Mouse (Mus musculus) limb, embryonic 10.5 days (tissue): ENCODE results near the gene Zfp108. TPM values are rescaled to one million over a fixed set of nuclear protein-coding genes. Genes with fewer than 3 reads are reported as not detected.

Experiments
- polyA plus RNA-seq: library from polyadenylated mRNA; unstranded; fragments of >200 nt; fragmentation: Nextera tagmentation; extraction: Ambion mirVana; gene quantifications from 2 replicates; pipeline ENCODE4 v1.2.1, GENCODE M21; 2016

Gene Zfp108
- polyA plus RNA-seq, 1 experiment from 2014 or later: 3.2 TPM

Other genes with a start within 250 kb of the Zfp108 start
- gene Vmn1r183, start 201.5 kb upstream of the Zfp108 start, polyA plus RNA-seq: not detected in 2 replicates
- 26.8 and 30.2 TPM in 2 replicates for gene Zfp180, start 172.9 kb upstream of the Zfp108 start, polyA plus RNA-seq
- gene Zfp112, start 142.5 kb upstream of the Zfp108 start, polyA plus RNA-seq: 2.5 and 4.3 TPM in 2 replicates
- 12.7 and 15.7 TPM in 2 replicates for gene Zfp235, start 120.6 kb upstream of the Zfp108 start, polyA plus RNA-seq
- gene Zfp114, start 79.7 kb upstream of the Zfp108 start, polyA plus RNA-seq: 5.0 and 5.6 TPM in 2 replicates
- gene Zfp111, start 43.4 kb upstream of the Zfp108 start, polyA plus RNA-seq: 9.9 and 11.5 TPM in 2 replicates
- gene Zfp109, start 17.2 kb upstream of the Zfp108 start, polyA plus RNA-seq: 6.7 and 7.0 TPM in 2 replicates
- gene Zfp93, start 15.6 kb downstream of the Zfp108 start, polyA plus RNA-seq: 8.7 and 10.8 TPM in 2 replicates
- 41.4 and 54.7 TPM in 2 replicates for gene Zfp61, start 46.4 kb downstream of the Zfp108 start, polyA plus RNA-seq
- 12.1 and 15.9 TPM in 2 replicates for gene Zfp94, start 61.9 kb downstream of the Zfp108 start, polyA plus RNA-seq
- not detected in 2 replicates for gene Tescl, start 79.1 kb downstream of the Zfp108 start, polyA plus RNA-seq
- gene Lypd5, start 94.4 kb downstream of the Zfp108 start, polyA plus RNA-seq: not detected in 2 replicates
- gene Kcnn4, start 115.5 kb downstream of the Zfp108 start, polyA plus RNA-seq: 3.6 and 4.0 TPM in 2 replicates
- 28.3 and 29.0 TPM in 2 replicates for gene Smg9, start 144.8 kb downstream of the Zfp108 start, polyA plus RNA-seq
- gene Irgc1, start 197.5 kb downstream of the Zfp108 start, polyA plus RNA-seq: not detected in 2 replicates
- 2.2 and 2.5 TPM in 2 replicates for gene Plaur, start 207.7 kb downstream of the Zfp108 start, polyA plus RNA-seq
- 2.9 and 4.5 TPM in 2 replicates for gene Cadm4, start 227.2 kb downstream of the Zfp108 start, polyA plus RNA-seq